Mouse (Mus musculus) ES-E14 (cell line): ENCODE measurements around the gene Msi1. TPM values are rescaled to one million over a fixed set of nuclear protein-coding genes. Genes with fewer than 3 reads are reported as not detected.

ENCODE experiments used
- DNase-seq: peaks from one replicate; pipeline ENCODE4 v3.0.0-alpha.2; 2013; ENCODE audit warnings: low read depth, low spot score
- H3K27ac ChIP-seq: 2 replicates; pipeline ENCODE4 v1.5.1; 2012; ENCODE audit warnings: low read depth, mild to moderate bottlenecking, low read length, moderate library complexity, mixed read lengths; ENCODE audit not compliant: poor library complexity, insufficient read depth, severe bottlenecking
- H3K36me3 ChIP-seq: 2 replicates; pipeline ENCODE4 v1.6.1; 2012; ENCODE audit warnings: mild to moderate bottlenecking, low read length, moderate library complexity, mixed read lengths; ENCODE audit not compliant: control insufficient read depth, poor library complexity, insufficient read depth, severe bottlenecking
- H3K4me1 ChIP-seq, 2 experiments: fragments of 150-350 bp in 1 of 2; sonication (generic) in 1 of 2; 2 replicates each; pipeline ENCODE4 v1.6.1; 2012; ENCODE audit warnings: low read length in 2 of 2, mild to moderate bottlenecking in 1 of 2, mixed read lengths in 1 of 2; ENCODE audit not compliant: control insufficient read depth in 2 of 2, insufficient read depth in 2 of 2, poor library complexity in 1 of 2
- H3K4me3 ChIP-seq, 2 experiments: fragments of 150-350 bp in 1 of 2; sonication (generic) in 1 of 2; 2 replicates each; pipeline ENCODE4 v1.5.1; 2012; ENCODE audit warnings: low read length in 2 of 2, low read depth in 1 of 2, mild to moderate bottlenecking in 1 of 2, mixed read lengths in 1 of 2; ENCODE audit not compliant: insufficient read depth in 1 of 2, poor library complexity in 1 of 2, severe bottlenecking in 1 of 2
- H3K9ac ChIP-seq: 2 replicates; pipeline ENCODE4 v1.6.1; 2012; ENCODE audit warnings: low read depth, mild to moderate bottlenecking, low read length, mixed read lengths; ENCODE audit not compliant: poor library complexity, insufficient read depth, severe bottlenecking
- H3K9me3 ChIP-seq: fragments of 150-350 bp; sonication (generic); 2 replicates; pipeline ENCODE4 v1.6.1; 2012; ENCODE audit warnings: low read depth, mild to moderate bottlenecking, low read length; ENCODE audit not compliant: control insufficient read depth, insufficient read depth
- CHD2 ChIP-seq: IDR thresholded peaks from 2 replicates; pipeline ENCODE4 v1.6.1; 2014; ENCODE audit warnings: mild to moderate bottlenecking, low read depth, low read length, inconsistent platforms
- HCFC1 ChIP-seq: IDR thresholded peaks from 2 replicates; pipeline ENCODE4 v1.6.1; 2012; ENCODE audit warnings: low read length, inconsistent platforms, borderline replicate concordance; ENCODE audit not compliant: insufficient read depth
- MAFK ChIP-seq: IDR thresholded peaks from 2 replicates; pipeline ENCODE4 v1.6.1; 2014; ENCODE audit warnings: mild to moderate bottlenecking, low read depth, low read length, inconsistent platforms; ENCODE audit not compliant: insufficient read depth
- ZC3H11A ChIP-seq: IDR thresholded peaks from 2 replicates; pipeline ENCODE4 v1.6.1; 2012; ENCODE audit warnings: low read depth, mild to moderate bottlenecking, inconsistent platforms, low read length, borderline replicate concordance
- ZNF384 ChIP-seq: IDR thresholded peaks from 2 replicates; pipeline ENCODE4 v1.6.1; 2012; ENCODE audit warnings: low read depth, low read length, inconsistent platforms
- in situ Hi-C, 2 experiments: fragments of 600-800 bp; cut with MboI; formaldehyde crosslinking; loops; one replicate each; pipeline ENCODE4 v1.15.1; 2025; ENCODE audit warnings: low sequenced_read_pairs in 2 of 2, inconsistent platforms in 1 of 2; ENCODE audit not compliant: unreplicated experiment in 2 of 2
- total RNA-seq: library from RNA; depleted of rRNA; stranded (reverse); fragments of 300-350 nt; gene quantifications from 2 replicates; pipeline ENCODE4 v1.2.3, GENCODE M21; 2012

The Msi1 gene
- total RNA-seq, 1 experiment, result 5.6 TPM

- peak overlapping the region; percentile 50 to 52 for H3K4me3 ChIP-seq
- TF ChIP-seq CHD2, result no peak
- no peak for TF ChIP-seq HCFC1
- no peak for TF ChIP-seq ZC3H11A
- no peak for TF ChIP-seq ZNF384
- no peak for TF ChIP-seq MAFK
- H3K9ac ChIP-seq, result no peak overlapping the region
- H3K27ac ChIP-seq, result no peak overlapping the region
- H3K36me3 ChIP-seq, result no peaks in the 10 kb centered on the region
- in situ Hi-C loops, result no loop called here
- no peak for DNase-seq
- no peaks in the 10 kb centered on the region for H3K9me3 ChIP-seq
- no peaks in the 10 kb centered on the region for H3K4me1 ChIP-seq
Measured at GRCm38 (mm10) chr5:115415111-115416085, 14.0 kb upstream of the Msi1 start.

- TF ChIP-seq ZNF384 (no peak), MAFK (no peak), HCFC1 (no peak), ZC3H11A (no peak), CHD2 (no peak)
- no peaks in the 10 kb centered on the region; the same call in 1 of the 2 replicates for H3K36me3 ChIP-seq
- peak overlapping the region; percentile 82 for H3K9ac ChIP-seq
- H3K4me3 ChIP-seq, result peak overlapping the region; percentile 93 to 99
- peaks cover 7 to 13% of the 10 kb centered on the region in 2 experiments; a peak in 3 of 4 replicates for H3K4me1 ChIP-seq
- no peak overlapping the region for H3K27ac ChIP-seq
- in situ Hi-C loops, result no loop called here
- no peaks in the 10 kb centered on the region for H3K9me3 ChIP-seq
- no peak for DNase-seq
Measured at GRCm38 (mm10) chr5:115428831-115429358, 504 bp upstream of the Msi1 start.

- TF ChIP-seq MAFK (no peak), CHD2 (no peak), HCFC1 (no peak), ZNF384 (no peak), ZC3H11A (no peak)
- Histone ChIP-seq H3K4me3 (peak overlapping the region; percentile 72 to 99), H3K27ac (no peak overlapping the region), H3K9me3 (no peaks in the 10 kb centered on the region), H3K4me1 (peaks cover 7 to 21% of the 10 kb centered on the region in 2 experiments), H3K36me3 (no peaks in the 10 kb centered on the region; the same call in 1 of the 2 replicates), H3K9ac (peak overlapping the region; percentile 89)
- no peak for DNase-seq
- in situ Hi-C loops, result no loop called here
Measured at GRCm38 (mm10) chr5:115430187-115430960, 975 bp downstream of the Msi1 start.

GRCm38 (mm10) chr5:115431061-115431897, 1.9 kb downstream of the Msi1 start:
- peak overlapping the region; percentile 72 to 99; a peak in 3 of 4 replicates for H3K4me3 ChIP-seq
- in situ Hi-C loops, result no loop called here
- no peak for DNase-seq
- H3K9me3 ChIP-seq, result no peaks in the 10 kb centered on the region
- H3K9ac ChIP-seq, result no peak overlapping the region
- TF ChIP-seq CHD2 (no peak), MAFK (no peak), HCFC1 (no peak), ZNF384 (no peak)
- no peak overlapping the region for H3K27ac ChIP-seq
- no peaks in the 10 kb centered on the region; the same call in 1 of the 2 replicates for H3K36me3 ChIP-seq
- H3K4me1 ChIP-seq, result peaks cover 7 to 24% of the 10 kb centered on the region in 2 experiments
